Mouse (Mus musculus) neural tube, embryonic 12.5 days (tissue): ENCODE measurements around the gene Spint3. TPM values are rescaled to one million over a fixed set of nuclear protein-coding genes. Genes with fewer than 3 reads are reported as not detected.
"Not testable (repeated sequence)": the region's sequence is repeated elsewhere in the genome, so short reads cannot be mapped to it uniquely, and the experiment has no call there.

Source experiments
- ATAC-seq: fragments of 200-750 bp; cut with Nextera tagmentation; 2 replicates; pipeline ENCODE4 v1.8.0; 2017; ENCODE audit warnings: low read depth, mild to moderate bottlenecking, moderate TSS enrichment, moderate library complexity; ENCODE audit not compliant: low FRiP score
- H3K27ac ChIP-seq: fragments of 300-500 bp; sonication (generic); 2 replicates; pipeline ENCODE4 v1.5.1; 2016
- H3K27me3 ChIP-seq: fragments of 300-500 bp; sonication (generic); replicated peaks from 2 replicates; pipeline ENCODE4 v1.6.1; 2016; ENCODE audit warnings: mild to moderate bottlenecking
- H3K36me3 ChIP-seq: fragments of 300-500 bp; sonication (generic); 2 replicates; pipeline ENCODE4 v1.6.1; 2016; ENCODE audit warnings: mild to moderate bottlenecking
- H3K4me1 ChIP-seq: fragments of 300-500 bp; sonication (generic); 2 replicates; pipeline ENCODE4 v1.6.1; 2016
- H3K4me2 ChIP-seq: fragments of 300-500 bp; sonication (generic); replicated peaks from 2 replicates; pipeline ENCODE4 v1.6.1; 2016; ENCODE audit warnings: mild to moderate bottlenecking
- H3K4me3 ChIP-seq: fragments of 300-500 bp; sonication (generic); 2 replicates; pipeline ENCODE4 v1.5.1; 2016
- H3K9ac ChIP-seq: fragments of 300-500 bp; sonication (generic); 2 replicates; pipeline ENCODE4 v1.6.1; 2016; ENCODE audit warnings: mild to moderate bottlenecking
- H3K9me3 ChIP-seq: fragments of 300-500 bp; sonication (generic); 2 replicates; pipeline ENCODE4 v1.6.1; 2016; ENCODE audit warnings: mild to moderate bottlenecking
- WGBS: fragments of 180-500 bp; shearing (Covaris S2); methylation state at CpG from one replicate; pipeline ENCODE4 v1.1.7; 2016; 5-methylcytosine and 5-hydroxymethylcytosine counted together
- polyA plus RNA-seq: library from polyadenylated mRNA; unstranded; fragments of >200 nt; fragmentation: Nextera tagmentation; extraction: Ambion mirVana; gene quantifications from 2 replicates; pipeline ENCODE4 v1.2.1, GENCODE M21; 2016

Gene Spint3
- not detected in 2 replicates for polyA plus RNA-seq

GRCm38 (mm10) chr2:164573359-164573758 is at the start of gene Spint3:
Spint3 (minus strand) TSS chr2:164573459.
- not testable (repeated sequence) for H3K9ac ChIP-seq, ATAC-seq
- 85% methylated on average over 6 of the region's 6 CpGs for WGBS

GRCm38 (mm10) chr2:164621775-164622174 is 48.5 kb upstream of the Spint3 start:
- no peaks in the 10 kb centered on the region for H3K27me3 ChIP-seq
- ATAC-seq: no peak
- no peak overlapping the region for H3K4me2 ChIP-seq
- WGBS: 86% methylated on average over 4 of the region's 4 CpGs
- no peak overlapping the region for H3K4me3 ChIP-seq
- H3K4me1 ChIP-seq: no peaks in the 10 kb centered on the region
- H3K27ac ChIP-seq: no peak overlapping the region
- no peaks in the 10 kb centered on the region for H3K36me3 ChIP-seq
- H3K9ac ChIP-seq: no peak overlapping the region
- no peaks in the 10 kb centered on the region for H3K9me3 ChIP-seq

More at GRCm38 (mm10) chr2:164573359-164573758, at the start of gene Spint3:
- H3K36me3 ChIP-seq, H3K9me3 ChIP-seq, H3K4me3 ChIP-seq, H3K4me2 ChIP-seq, H3K27ac ChIP-seq, H3K27me3 ChIP-seq, H3K4me1 ChIP-seq: not testable (repeated sequence)

GRCm38 (mm10) chr2:164619050-164619449 is 45.8 kb upstream of the Spint3 start:
- Histone ChIP-seq H3K9ac (no peak overlapping the region), H3K4me3 (no peak overlapping the region), H3K4me2 (no peak overlapping the region), H3K27ac (no peak overlapping the region), H3K4me1 (no peaks in the 10 kb centered on the region), H3K36me3 (no peaks in the 10 kb centered on the region), H3K27me3 (no peaks in the 10 kb centered on the region), H3K9me3 (no peaks in the 10 kb centered on the region)
- no peak for ATAC-seq
- 77% methylated on average over 5 of the region's 5 CpGs for WGBS

DNA sequence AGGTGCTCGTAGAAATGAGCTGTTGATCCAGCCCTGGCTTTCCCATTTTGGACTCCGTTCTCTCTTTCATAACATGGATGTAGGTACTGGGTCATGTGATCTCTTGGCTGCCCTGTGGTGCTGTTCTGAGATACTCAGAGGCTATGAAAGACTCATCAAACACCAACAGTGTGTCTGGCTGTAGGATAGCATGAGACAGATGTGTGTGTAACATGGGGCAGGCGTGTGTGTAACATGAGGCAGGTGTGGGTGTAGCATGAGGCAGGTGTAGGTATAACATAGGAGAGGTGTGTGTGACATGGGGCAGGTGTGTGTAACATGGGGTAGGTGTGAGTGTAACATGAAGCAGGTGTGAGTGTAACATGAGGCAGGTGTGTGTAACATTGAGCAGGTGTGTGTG is 42.1 kb upstream of the Spint3 start:
- WGBS: 92% methylated on average over 3 of the region's 3 CpGs
- no peaks in the 10 kb centered on the region for H3K36me3 ChIP-seq

DNA sequence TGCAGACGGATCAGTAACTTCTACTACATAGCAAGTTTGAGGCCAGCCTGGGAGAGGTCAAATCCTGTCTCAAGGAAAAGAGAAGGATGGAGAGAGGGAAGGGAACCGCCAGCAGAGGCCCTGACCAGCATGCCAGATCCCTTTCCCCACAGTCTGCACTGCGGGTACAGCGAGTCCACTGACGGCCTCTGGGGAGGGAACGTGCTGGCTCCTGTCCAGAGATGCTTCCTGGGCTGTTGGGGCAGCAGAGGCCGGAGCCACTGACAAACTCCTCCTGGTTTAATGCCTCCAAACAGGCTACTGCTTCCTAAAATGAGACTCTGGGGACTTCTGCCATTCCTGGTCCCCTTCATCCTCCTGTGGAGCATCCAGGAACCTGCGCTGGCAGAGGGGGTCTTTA is 40.2 kb upstream of the Spint3 start, which contains the start of the genes Wfdc6b and Wfdc8:
TSS of gene Wfdc6b (plus strand) at position 52 of the 400 bp plus-strand sequence.
TSS of gene Wfdc8 (minus strand) at position 156 of the 400 bp plus-strand sequence.
- H3K4me3 ChIP-seq, H3K9ac ChIP-seq, H3K4me2 ChIP-seq, H3K27me3 ChIP-seq, H3K4me1 ChIP-seq, H3K27ac ChIP-seq, ATAC-seq, H3K36me3 ChIP-seq, H3K9me3 ChIP-seq: not testable (repeated sequence)
- whole genome bisulfite sequencing: 80% methylated on average over 8 of the region's 8 CpGs

More for the DNA sequence above, 42.1 kb upstream of the Spint3 start:
- Histone ChIP-seq H3K27ac (no peak overlapping the region), H3K4me3 (no peak overlapping the region), H3K27me3 (no peaks in the 10 kb centered on the region), H3K4me2 (no peak overlapping the region), H3K9me3 (no peaks in the 10 kb centered on the region), H3K4me1 (no peaks in the 10 kb centered on the region), H3K9ac (no peak overlapping the region)
- ATAC-seq: no peak

GRCm38 (mm10) chr2:164608781-164609180 is 35.5 kb upstream of the Spint3 start:
- no peaks in the 10 kb centered on the region for H3K36me3 ChIP-seq
- H3K4me2 ChIP-seq: no peak overlapping the region
- ATAC-seq: no peak
- 82% methylated on average over 6 of the region's 6 CpGs for WGBS
- no peak overlapping the region for H3K9ac ChIP-seq
- no peak overlapping the region for H3K27ac ChIP-seq
- no peaks in the 10 kb centered on the region for H3K4me1 ChIP-seq
- H3K4me3 ChIP-seq: no peak overlapping the region
- H3K27me3 ChIP-seq: no peaks in the 10 kb centered on the region
- no peaks in the 10 kb centered on the region; the same call in 1 of the 2 replicates for H3K9me3 ChIP-seq

DNA sequence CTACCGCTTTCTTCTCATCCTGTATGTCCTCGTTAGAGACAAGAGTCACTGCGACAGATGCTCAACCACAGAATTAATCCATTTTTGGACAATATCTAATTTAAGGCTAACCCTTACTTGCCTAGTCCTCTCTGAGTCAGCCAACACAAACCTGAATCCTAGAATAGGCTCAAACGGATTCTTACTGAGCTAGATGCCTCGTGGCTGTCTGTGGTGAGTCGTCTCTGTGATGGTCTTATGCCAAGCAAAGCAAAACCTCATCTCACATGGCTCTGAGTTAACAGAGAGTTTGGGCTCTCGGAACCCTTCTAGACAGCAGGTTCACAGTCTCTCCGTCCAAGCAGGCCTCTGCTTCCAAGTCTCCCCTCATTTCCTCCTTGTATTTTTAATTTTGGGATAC is 31.2 kb upstream of the Spint3 start:
- H3K9me3 ChIP-seq: peaks cover 4% of the 10 kb centered on the region
- no peak overlapping the region for H3K9ac ChIP-seq
- H3K4me1 ChIP-seq: no peaks in the 10 kb centered on the region
- 92% methylated on average over 8 of the region's 8 CpGs for WGBS
- H3K27ac ChIP-seq: no peak overlapping the region
- no peak for ATAC-seq
- H3K4me3 ChIP-seq: no peak overlapping the region
- no peaks in the 10 kb centered on the region for H3K36me3 ChIP-seq
- H3K27me3 ChIP-seq: no peaks in the 10 kb centered on the region
- H3K4me2 ChIP-seq: no peak overlapping the region

GRCm38 (mm10) chr2:164603482-164603881 is 30.2 kb upstream of the Spint3 start:
- 92% methylated on average over 3 of the region's 3 CpGs for WGBS
- Histone ChIP-seq H3K27ac (no peak overlapping the region), H3K36me3 (no peaks in the 10 kb centered on the region), H3K4me2 (no peak overlapping the region), H3K9me3 (peaks cover 4% of the 10 kb centered on the region), H3K9ac (no peak overlapping the region), H3K4me3 (no peak overlapping the region), H3K4me1 (no peaks in the 10 kb centered on the region), H3K27me3 (no peaks in the 10 kb centered on the region)
- ATAC-seq: no peak

- H3K4me1 ChIP-seq: no peaks in the 10 kb centered on the region
- no peaks in the 10 kb centered on the region for H3K36me3 ChIP-seq
- no peak overlapping the region for H3K9ac ChIP-seq
- ATAC-seq: no peak
- no peak overlapping the region for H3K4me2 ChIP-seq
- peaks cover 4% of the 10 kb centered on the region for H3K9me3 ChIP-seq
- H3K4me3 ChIP-seq: no peak overlapping the region
- 64% methylated on average over 3 of the region's 3 CpGs for WGBS
- H3K27ac ChIP-seq: no peak overlapping the region
- H3K27me3 ChIP-seq: no peaks in the 10 kb centered on the region
Observed at GRCm38 (mm10) chr2:164600179-164600578, 26.9 kb upstream of the Spint3 start.

DNA sequence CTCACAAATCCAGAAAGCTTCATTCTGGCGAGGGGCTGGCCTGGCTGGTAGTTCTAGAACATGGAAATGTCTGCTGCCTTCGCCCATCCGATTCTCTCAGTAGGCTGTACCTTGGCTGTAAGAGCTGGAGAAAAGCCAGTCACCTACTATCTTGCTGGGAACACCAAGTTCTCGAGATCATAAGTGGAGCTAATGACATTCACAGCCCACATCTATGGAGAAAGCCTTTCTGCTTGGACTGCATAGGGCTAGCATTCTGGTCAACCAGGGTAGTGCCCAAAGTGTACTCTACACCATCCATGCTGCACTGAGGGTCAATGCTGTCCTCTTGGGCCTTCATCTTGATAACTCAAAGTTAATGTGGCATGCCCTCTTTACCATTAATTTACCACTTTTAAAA is 20.2 kb upstream of the Spint3 start, which contains the start of gene Eppin:
TSS of gene Eppin (minus strand) at position 101 of the 400 bp plus-strand sequence.
- no peak within 1 kb of the TSS for H3K9ac ChIP-seq
- H3K4me3 ChIP-seq: no peak within 1 kb of the TSS
- ATAC-seq: no peak
- WGBS: 80% methylated on average over 4 of the region's 4 CpGs
- no peak within 1 kb of the TSS for H3K4me2 ChIP-seq
- no peak within 1 kb of the TSS for H3K27ac ChIP-seq
- H3K9me3 ChIP-seq: no peaks in the 10 kb centered on the region
- H3K4me1 ChIP-seq: 0 out of 2 replicates have a peak, but pooled peaks cover 7% of the 10 kb centered on the region
- no peaks in the 10 kb centered on the region for H3K36me3 ChIP-seq
- H3K27me3 ChIP-seq: no peaks in the 10 kb centered on the region

DNA sequence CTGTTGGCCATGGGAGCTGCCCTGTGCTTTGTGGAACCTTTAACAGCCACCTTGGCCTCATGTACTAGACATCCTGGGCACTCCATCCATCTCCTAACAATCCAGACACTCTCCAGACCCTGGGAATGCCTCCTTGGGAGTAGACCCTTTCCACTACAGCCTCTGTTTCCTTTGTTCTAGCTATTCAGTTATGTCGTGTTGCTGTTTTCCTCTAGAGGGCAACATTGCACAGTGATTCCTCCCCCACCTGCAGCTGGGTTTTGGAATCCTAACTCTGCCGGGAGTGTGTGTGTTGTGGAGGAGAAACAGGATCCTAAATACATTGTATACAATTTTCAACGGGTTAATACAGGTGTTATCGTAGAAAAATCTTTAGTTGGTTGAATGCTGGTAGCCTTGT is 18.8 kb upstream of the Spint3 start:
- Histone ChIP-seq H3K27ac (no peak overlapping the region), H3K4me3 (no peak overlapping the region), H3K4me1 (0 out of 2 replicates have a peak, but pooled peaks cover 7% of the 10 kb centered on the region), H3K9me3 (no peaks in the 10 kb centered on the region), H3K4me2 (no peak overlapping the region), H3K36me3 (no peaks in the 10 kb centered on the region), H3K27me3 (no peaks in the 10 kb centered on the region), H3K9ac (no peak overlapping the region)
- ATAC-seq: no peak; the same call in 1 of the 2 replicates
- WGBS: 11% methylated on average over 4 of the region's 4 CpGs

DNA sequence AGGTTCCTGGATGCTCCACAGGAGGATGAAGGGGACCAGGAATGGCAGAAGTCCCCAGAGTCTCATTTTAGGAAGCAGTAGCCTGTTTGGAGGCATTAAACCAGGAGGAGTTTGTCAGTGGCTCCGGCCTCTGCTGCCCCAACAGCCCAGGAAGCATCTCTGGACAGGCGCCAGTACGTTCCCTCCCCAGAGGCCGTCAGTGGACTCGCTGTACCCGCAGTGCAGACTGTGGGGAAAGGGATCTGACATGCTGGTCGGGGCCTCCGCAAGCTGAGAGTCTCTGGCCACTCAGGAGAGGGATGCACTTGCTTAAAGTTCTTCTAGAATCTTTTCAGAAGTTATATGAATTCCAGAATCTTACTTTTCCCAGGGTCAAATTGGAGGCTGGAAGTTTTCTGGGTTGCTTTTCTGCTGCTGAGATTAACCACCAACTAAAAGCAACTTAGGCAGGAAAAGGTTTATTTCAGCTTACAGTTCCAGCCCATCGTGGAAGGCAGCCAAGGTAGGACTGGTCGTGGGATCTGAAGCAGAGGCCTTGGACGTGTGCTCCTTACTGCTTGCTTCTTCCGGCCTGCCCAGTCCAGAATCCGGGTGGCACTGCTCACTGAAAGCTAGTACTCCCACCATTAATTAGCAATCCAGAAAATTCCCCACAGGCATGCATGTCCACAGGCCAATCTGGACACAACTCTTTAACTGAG is 11.9 kb upstream of the Spint3 start, which contains the start of gene Wfdc6a:
TSS of gene Wfdc6a (minus strand) at position 423 of the 701 bp plus-strand sequence.
- not testable (repeated sequence) for H3K4me3 ChIP-seq, H3K9me3 ChIP-seq, ATAC-seq, H3K36me3 ChIP-seq, H3K4me1 ChIP-seq, H3K4me2 ChIP-seq, H3K9ac ChIP-seq, H3K27me3 ChIP-seq, H3K27ac ChIP-seq
- 82% methylated on average over 13 of the region's 13 CpGs for WGBS

DNA sequence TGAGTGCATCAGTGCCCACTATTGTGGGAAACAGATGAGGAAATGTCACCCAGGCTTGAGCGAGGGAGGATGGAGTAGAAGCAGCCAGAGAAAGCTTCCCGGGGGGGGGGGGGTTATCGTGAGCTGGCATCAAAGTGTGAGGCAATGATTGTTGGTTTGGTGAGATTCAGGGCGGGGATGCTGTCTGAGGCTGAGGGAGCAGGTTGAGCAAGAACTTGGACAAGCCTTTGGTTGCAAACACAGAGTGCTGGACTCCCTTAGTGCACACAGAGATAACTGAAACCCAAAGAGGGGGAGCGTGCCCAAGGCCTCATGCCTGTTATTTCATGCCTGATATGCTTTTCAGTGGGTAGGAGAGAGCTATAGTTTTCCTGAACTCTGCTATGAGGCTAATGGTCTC is 5.8 kb downstream of the Spint3 start:
- H3K36me3 ChIP-seq: no peaks in the 10 kb centered on the region
- H3K9ac ChIP-seq: no peak overlapping the region
- peaks cover 14% of the 10 kb centered on the region for H3K27me3 ChIP-seq
- no peak overlapping the region for H3K27ac ChIP-seq
- H3K4me2 ChIP-seq: no peak overlapping the region
- H3K4me1 ChIP-seq: peaks cover 13% of the 10 kb centered on the region
- 91% methylated on average over 5 of the region's 5 CpGs for WGBS
- ATAC-seq: no peak
- H3K4me3 ChIP-seq: no peak overlapping the region
- H3K9me3 ChIP-seq: no peaks in the 10 kb centered on the region
